Mouse (Mus musculus) lung, adult 2 months (tissue): Measurements from ENCODE around the gene Coq5. TPM values are rescaled to one million over a fixed set of nuclear protein-coding genes. Genes with fewer than 3 reads are reported as not detected.

Experiments used
- DNase-seq: peaks from one replicate; pipeline ENCODE4 v3.0.0; 2022
- H3K4me1 ChIP-seq: fragments of 200-500 bp; 2 replicates; pipeline ENCODE4 v1.6.1; 2011; ENCODE audit warnings: low read length; ENCODE audit not compliant: control insufficient read depth, insufficient read depth
- H3K4me3 ChIP-seq: fragments of 200-500 bp; replicated peaks from 2 replicates; pipeline ENCODE3; 2011; ENCODE audit warnings: low read depth, mild to moderate bottlenecking, control low read depth, low read length; ENCODE audit errors: extremely low read depth
- CTCF ChIP-seq: fragments of 200-500 bp; IDR thresholded peaks from 2 replicates; pipeline ENCODE4 v1.5.1; 2011; ENCODE audit warnings: mild to moderate bottlenecking, low read length, control low read depth; ENCODE audit not compliant: insufficient read depth
- POLR2A ChIP-seq: fragments of 200-500 bp; IDR thresholded peaks from 2 replicates; pipeline ENCODE4 v1.6.1; 2011; ENCODE audit warnings: low read depth, mild to moderate bottlenecking, control low read depth, low read length, borderline replicate concordance; ENCODE audit errors: extremely low read depth
- WGBS: fragments of 180-500 bp; shearing (Covaris S2); methylation state at CpG from one replicate; pipeline ENCODE4 v1.1.7; 2018; 5-methylcytosine and 5-hydroxymethylcytosine counted together
- polyA plus RNA-seq: library from polyadenylated mRNA; depleted of rRNA; stranded (reverse); fragments of >200 nt; gene quantifications from 2 replicates; pipeline ENCODE4 v1.2.3, GENCODE M21; 2012; rRNA removed

Gene Coq5
- 7.7 and 11.5 TPM in 2 replicates for polyA plus RNA-seq

DNA sequence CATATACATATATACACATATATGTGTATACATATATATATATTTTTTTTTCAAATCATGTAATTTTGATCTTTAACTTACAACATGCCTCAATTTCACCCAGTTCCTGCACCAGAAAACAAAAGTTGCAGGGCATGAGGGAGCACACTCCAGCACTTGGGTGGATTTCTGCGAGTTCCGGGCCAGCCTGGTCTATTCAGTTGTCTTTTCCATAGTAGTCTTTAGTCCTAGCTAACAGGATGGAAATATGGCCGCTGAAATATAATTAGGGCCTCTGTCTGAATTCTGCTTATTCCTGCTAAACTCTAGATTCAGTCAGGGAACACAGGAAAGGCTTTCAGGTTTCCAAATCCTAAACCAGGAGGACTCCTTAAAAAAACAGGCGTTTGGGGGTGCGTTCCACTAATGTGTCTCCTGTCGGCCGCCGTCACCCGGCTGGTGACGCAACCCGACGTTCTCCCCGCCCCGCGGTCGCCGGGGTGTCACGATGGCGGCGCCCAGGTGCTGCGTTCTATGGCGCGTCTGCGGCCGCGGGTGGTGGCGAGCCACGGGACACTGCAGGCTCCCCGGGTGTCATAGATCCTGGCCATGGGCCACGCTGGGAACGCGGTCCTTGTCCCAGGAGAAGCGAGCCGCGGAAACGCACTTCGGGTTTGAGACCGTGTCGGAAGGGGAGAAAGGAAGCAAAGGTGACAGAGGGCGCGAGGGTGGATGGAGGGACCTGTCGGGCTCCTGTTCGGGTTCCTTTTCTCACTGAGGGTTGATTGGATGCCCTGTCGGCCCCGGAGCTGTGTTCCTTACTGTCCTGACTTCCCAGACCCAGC lies at the start of gene Coq5:
Coq5 (plus strand) TSS at position 441 of the 824 bp plus-strand sequence.
- H3K4me1 ChIP-seq: peaks cover 4% of the 10 kb centered on the region
- peak; percentile 90 for DNase-seq
- WGBS: 2% methylated on average over 45 of the region's 45 CpGs
- TF ChIP-seq POLR2A (peak; percentile 58; the same call in 1 of the 2 replicates), CTCF (no peak)
- H3K4me3 ChIP-seq: peak within 1 kb of the TSS; percentile 89

DNA sequence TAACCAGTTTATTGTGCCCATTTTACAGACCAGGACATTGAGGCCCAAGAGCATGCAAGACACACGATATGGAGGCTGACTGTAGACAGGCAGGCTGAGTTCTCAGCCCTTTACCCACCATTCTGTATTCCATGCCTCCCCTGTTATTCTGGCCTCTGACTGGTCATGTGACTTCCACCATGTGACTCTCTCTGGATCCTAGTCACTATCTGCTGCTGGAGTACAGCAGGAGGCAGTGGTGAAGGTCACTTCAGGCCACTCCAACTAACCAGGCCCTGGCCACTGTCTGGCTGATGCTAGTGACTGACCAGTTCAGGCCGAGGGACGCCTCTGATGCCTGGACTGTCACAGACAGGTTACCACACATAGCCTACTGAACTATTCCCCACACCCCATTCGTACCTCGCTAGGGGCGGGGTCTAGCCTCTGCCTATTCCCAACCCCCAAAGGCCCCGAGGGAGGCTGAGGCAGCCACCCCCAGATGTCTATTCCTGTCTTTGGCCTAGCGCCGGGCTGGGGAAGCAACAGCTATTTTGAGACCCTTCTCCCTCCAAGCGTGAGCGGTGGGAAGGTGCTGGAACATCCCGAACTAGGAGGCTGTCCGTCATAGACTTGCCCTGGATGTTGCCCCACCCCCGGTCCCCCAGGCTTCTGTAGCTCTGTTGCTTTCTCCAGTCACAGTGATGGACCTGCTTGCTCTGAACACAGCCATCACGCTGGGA lies 48.5 kb upstream of the Coq5 start:
- no peak overlapping the region for H3K4me3 ChIP-seq
- no peak for TF ChIP-seq CTCF
- TF ChIP-seq POLR2A: no peak
- H3K4me1 ChIP-seq: no peaks in the 10 kb centered on the region
- DNase-seq: no peak
- WGBS: 64% methylated on average over 15 of the region's 15 CpGs

- TF ChIP-seq POLR2A (no peak), CTCF (no peak)
- DNase-seq: no peak
- WGBS: 38% methylated on average over 16 of the region's 16 CpGs
- Histone ChIP-seq H3K4me3 (no peak overlapping the region), H3K4me1 (no peaks in the 10 kb centered on the region)
These were observed 47.8 kb upstream of the Coq5 start for GRCm38 (mm10) chr5:115231552-115232120.

- TF ChIP-seq CTCF: no peak
- no peak for TF ChIP-seq POLR2A
- 63% methylated on average over 6 of the region's 6 CpGs for WGBS
- DNase-seq: no peak
- Histone ChIP-seq H3K4me3 (no peak overlapping the region), H3K4me1 (no peaks in the 10 kb centered on the region)
These were observed 47.0 kb upstream of the Coq5 start for GRCm38 (mm10) chr5:115232516-115232915.

- WGBS: 89% methylated on average over 14 of the region's 14 CpGs
- no peak for DNase-seq
- TF ChIP-seq POLR2A: no peak
- TF ChIP-seq CTCF: no peak
- Histone ChIP-seq H3K4me3 (no peak overlapping the region), H3K4me1 (no peaks in the 10 kb centered on the region)
These were observed 46.3 kb upstream of the Coq5 start for GRCm38 (mm10) chr5:115233031-115233780.

GRCm38 (mm10) chr5:115234519-115234918 lies 44.9 kb upstream of the Coq5 start:
- H3K4me1 ChIP-seq: peaks cover 4% of the 10 kb centered on the region; the same call in 1 of the 2 replicates
- no peak for DNase-seq
- WGBS: 85% methylated on average over 6 of the region's 6 CpGs
- TF ChIP-seq POLR2A (no peak), CTCF (no peak)
- no peak overlapping the region for H3K4me3 ChIP-seq

GRCm38 (mm10) chr5:115235323-115235771 lies 44.1 kb upstream of the Coq5 start:
- H3K4me3 ChIP-seq: peak overlapping the region; percentile 84
- TF ChIP-seq CTCF: no peak
- TF ChIP-seq POLR2A: 0 out of 2 replicates have a peak, but pooled peaks have one; percentile 23
- peaks cover 4% of the 10 kb centered on the region; the same call in 1 of the 2 replicates for H3K4me1 ChIP-seq
- DNase-seq: peak; percentile 55
- under 1% methylated on average over 45 of the region's 45 CpGs for WGBS

- peak; percentile 85 for DNase-seq
- WGBS: 2% methylated on average over 21 of the region's 21 CpGs
- TF ChIP-seq POLR2A: no peak
- TF ChIP-seq CTCF: peak; percentile 90
- Histone ChIP-seq H3K4me1 (peaks cover 4% of the 10 kb centered on the region; the same call in 1 of the 2 replicates), H3K4me3 (peak within 1 kb of the TSS; percentile 84)
These were observed 43.6 kb upstream of the Coq5 start, which contains the start of gene Pop5 for GRCm38 (mm10) chr5:115235786-115236263. Gene Pop5, plus strand, starts transcription at chr5:115235836.

- WGBS: under 1% methylated on average over 88 of the region's 88 CpGs
- peak; percentile 87; the same call in 1 of the 2 replicates for TF ChIP-seq POLR2A
- TF ChIP-seq CTCF: no peak
- DNase-seq: peak; percentile 91
- H3K4me3 ChIP-seq: peak overlapping the region; percentile 91
- H3K4me1 ChIP-seq: peaks cover 4% of the 10 kb centered on the region; the same call in 1 of the 2 replicates
These were observed 41.4 kb upstream of the Coq5 start for GRCm38 (mm10) chr5:115237803-115238728.
